Mouse (Mus musculus) CH12.LX (cell line): ENCODE measurements around the gene Lrmda.

Source experiments
- BHLHE40 ChIP-seq: IDR thresholded peaks from 2 replicates; pipeline ENCODE4 v1.6.1; 2011; ENCODE audit warnings: mild to moderate bottlenecking, low read depth, low read length, improper control_type of control experiment
- CTCF ChIP-seq, 2 experiments: IDR thresholded peaks in 1 of 2; conservative IDR thresholded peaks in 1 of 2; 2 replicates each; pipeline ENCODE4 v1.5.1; 2011 to 2012; ENCODE audit warnings: low read depth in 2 of 2, low read length in 2 of 2, improper control_type of control experiment in 1 of 2, inconsistent platforms in 1 of 2, mild to moderate bottlenecking in 1 of 2, moderate library complexity in 1 of 2
- JUND ChIP-seq: conservative IDR thresholded peaks from 2 replicates; pipeline ENCODE4 v1.6.1; 2011; ENCODE audit warnings: low read depth, low read length, improper control_type of control experiment
- POLR2A ChIP-seq: IDR thresholded peaks from 2 replicates; pipeline ENCODE4 v1.6.1; 2011; ENCODE audit warnings: low read depth, mild to moderate bottlenecking, improper control_type of control experiment, low read length
- RCOR1 ChIP-seq: conservative IDR thresholded peaks from 2 replicates; pipeline ENCODE4 v1.6.1; 2012; ENCODE audit warnings: low read depth, mild to moderate bottlenecking, inconsistent platforms, low read length, improper control_type of control experiment
- TBP ChIP-seq: conservative IDR thresholded peaks from 2 replicates; pipeline ENCODE4 v1.6.1; 2011; ENCODE audit warnings: low read depth, low read length, improper control_type of control experiment
- TCF12 ChIP-seq: IDR thresholded peaks from 2 replicates; pipeline ENCODE4 v1.6.1; 2014; ENCODE audit warnings: low read depth, mild to moderate bottlenecking, inconsistent platforms, low read length, improper control_type of control experiment
- UBTF ChIP-seq: IDR thresholded peaks from 2 replicates; pipeline ENCODE4 v1.6.1; 2012; ENCODE audit warnings: low read depth, mild to moderate bottlenecking, inconsistent platforms, low read length, improper control_type of control experiment, moderate library complexity
- ZC3H11A ChIP-seq: IDR thresholded peaks from 2 replicates; pipeline ENCODE4 v1.6.1; 2012; ENCODE audit warnings: low read depth, mild to moderate bottlenecking, inconsistent platforms, low read length, improper control_type of control experiment
- ZMIZ1 ChIP-seq: IDR thresholded peaks from 2 replicates; pipeline ENCODE4 v1.6.1; 2012; ENCODE audit warnings: low read depth, mild to moderate bottlenecking, inconsistent platforms, low read length, improper control_type of control experiment

DNA sequence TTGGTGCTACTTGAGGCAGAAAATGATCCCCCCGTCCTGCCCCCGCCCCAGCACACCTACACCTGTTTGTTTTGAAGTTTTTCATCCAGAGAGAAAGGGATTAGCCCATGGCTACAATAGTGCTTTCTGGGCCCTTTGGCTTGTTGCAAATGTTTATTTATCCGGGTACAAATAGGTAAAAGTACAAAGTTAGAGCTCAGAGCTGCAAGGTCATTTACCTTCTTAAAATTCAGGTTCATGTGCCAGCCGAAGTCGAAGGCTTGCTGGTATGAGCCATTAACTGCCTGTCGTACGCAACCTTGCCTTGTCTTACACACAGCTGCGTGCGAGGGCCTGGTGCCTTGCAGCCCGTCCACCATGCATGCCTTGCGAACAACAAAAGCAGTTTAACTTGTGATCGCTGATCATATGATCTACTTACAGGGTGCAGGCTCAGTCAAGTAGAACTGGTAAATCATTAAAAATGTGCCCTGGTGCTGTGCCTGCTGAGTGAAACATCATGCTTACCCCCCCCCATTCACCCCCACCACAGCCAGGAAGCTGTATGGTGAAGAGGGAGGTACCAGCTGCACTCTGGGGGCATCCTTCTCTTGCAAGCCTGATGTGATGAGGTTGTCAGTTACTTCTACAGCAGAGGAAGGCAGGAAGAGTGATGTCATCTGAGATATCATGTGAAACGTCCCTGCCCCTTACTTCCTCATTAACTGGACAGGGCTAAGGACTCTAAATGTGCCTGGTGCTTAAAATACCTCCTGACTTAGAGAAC lies 781.5 kb downstream of the Lrmda start:
- TF ChIP-seq POLR2A (no peak), CTCF (conservative IDR thresholded peaks at IDR 0.05 in 1 of 2, IDR thresholded peaks at IDR 0.05 in 1 of 2; ENCODE audit: low read depth in 2 of 2, low read length in 2 of 2) (no peak), ZC3H11A (no peak), UBTF (no peak), JUND (no peak), BHLHE40 (no peak; the same call in 1 of the 2 replicates), ZMIZ1 (no peak), TBP (no peak), TCF12 (no peak), RCOR1 (no peak)
